Mouse (Mus musculus): ENCODE data around the gene Rpp14. TPM values are rescaled to one million over a fixed set of nuclear protein-coding genes. Genes with fewer than 3 reads are reported as not detected.

The Rpp14 gene
- total RNA-seq, 2 experiments from 2014 or later = 28.0 to 28.9 TPM

DNA sequence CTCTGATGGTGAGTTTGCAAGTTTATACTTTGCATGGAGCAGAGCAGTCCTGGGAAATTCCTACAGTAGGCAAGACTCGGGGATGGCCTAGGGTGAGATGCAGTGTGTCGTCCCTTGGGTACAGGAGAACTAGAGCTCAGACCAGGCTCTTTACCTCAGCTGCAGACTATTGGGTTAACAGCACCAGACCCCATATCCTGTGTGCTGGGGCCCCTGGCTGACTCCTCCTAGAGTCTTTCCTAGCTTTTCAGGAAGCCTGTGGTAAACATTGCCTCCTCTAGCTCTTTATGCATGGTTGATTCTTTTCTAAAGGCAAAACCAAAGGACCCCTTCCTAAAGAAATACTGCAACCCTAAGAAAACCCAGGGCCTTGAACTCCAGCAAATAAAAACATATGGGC, 61.0 kb downstream of the Rpp14 start:
- intact Hi-C loops (cut with DNase I) = loop anchor here (5.0 kb wide), 1 partner anchor 44 kb away; the partner anchor contains the start of gene Pxk

More for the DNA sequence above, 61.0 kb downstream of the Rpp14 start:
- DNase-seq (ENCODE audit: low spot score in 2 of 2) = no peak

Other genes with a start within 250 kb of the Rpp14 start
- gene Gm45521, start 123.1 kb upstream of the Rpp14 start, total RNA-seq (2021) = not detected
- gene Dnase1l3, start 85.8 kb upstream of the Rpp14 start, total RNA-seq (2021) = not detected
- gene Abhd6, start 77.5 kb upstream of the Rpp14 start, total RNA-seq (2021) = 10 to 100 TPM; 64.7 to 70.0 TPM
- gene Pxk, start 17.8 kb downstream of the Rpp14 start, total RNA-seq (2021) = 10 to 100 TPM; 29.5 to 29.6 TPM
- gene Pdhb, start 92.7 kb downstream of the Rpp14 start, total RNA-seq (2021) = 100 to 1,000 TPM; 201 to 206 TPM
- 10 to 100 TPM; 37.5 to 37.8 TPM for gene Kctd6, start 133.8 kb downstream of the Rpp14 start, total RNA-seq (2021)
- not detected for gene Acox2, start 179.0 kb downstream of the Rpp14 start, total RNA-seq (2021)
- gene Fam107a, start 237.7 kb downstream of the Rpp14 start, total RNA-seq (2021) = 100 to 1,000 TPM; 139 to 201 TPM

All from left cerebral cortex, postnatal 14 days (tissue).